Mouse (Mus musculus): ENCODE data around the gene C2cd4a. TPM values are rescaled to one million over a fixed set of nuclear protein-coding genes. Genes with fewer than 3 reads are reported as not detected.

Gene C2cd4a
- total RNA-seq (2015), result not detected in 2 replicates
- total RNA-seq (2017), result not detected in 2 replicates

- ATAC-seq (replicated peaks; ENCODE audit: poor library complexity), result no peak
These were observed at the start of gene C2cd4a for GRCm38 (mm10) chr9:67832046-67832605. Gene C2cd4a (minus strand): TSS chr9:67832330.

GRCm38 (mm10) chr9:67878197-67878769 lies 46.2 kb upstream of the C2cd4a start:
- peak; percentile 56 for ATAC-seq (replicated peaks; ENCODE audit: poor library complexity)

GRCm38 (mm10) chr9:67877081-67877718 lies 45.1 kb upstream of the C2cd4a start:
- ATAC-seq (replicated peaks; ENCODE audit: poor library complexity), result peak; percentile 76

- ATAC-seq (replicated peaks; ENCODE audit: poor library complexity), result peak; percentile 62
These were observed 43.2 kb upstream of the C2cd4a start for GRCm38 (mm10) chr9:67875337-67875736.

- ATAC-seq (replicated peaks; ENCODE audit: poor library complexity), result peak; percentile 49
These were observed 42.5 kb upstream of the C2cd4a start for GRCm38 (mm10) chr9:67874522-67875222.

- ATAC-seq (replicated peaks; ENCODE audit: poor library complexity), result peak; percentile 94
These were observed 37.7 kb upstream of the C2cd4a start for GRCm38 (mm10) chr9:67869691-67870450.

- ATAC-seq (replicated peaks; ENCODE audit: poor library complexity), result no peak
These were observed 35.3 kb upstream of the C2cd4a start for GRCm38 (mm10) chr9:67867411-67867810.

GRCm38 (mm10) chr9:67865411-67865810 lies 33.3 kb upstream of the C2cd4a start:
- ATAC-seq (replicated peaks; ENCODE audit: poor library complexity), result no peak

- no peak for ATAC-seq (replicated peaks; ENCODE audit: poor library complexity)
These were observed 31.9 kb upstream of the C2cd4a start for GRCm38 (mm10) chr9:67864011-67864410.

- ATAC-seq (replicated peaks; ENCODE audit: poor library complexity), result 0 out of 2 replicates have a peak, but pooled peaks have one; percentile 26
These were observed 31.2 kb upstream of the C2cd4a start for GRCm38 (mm10) chr9:67863332-67863731.

GRCm38 (mm10) chr9:67860273-67860672 lies 28.1 kb upstream of the C2cd4a start:
- no peak for ATAC-seq (replicated peaks; ENCODE audit: poor library complexity)

GRCm38 (mm10) chr9:67851150-67851549 lies 19.0 kb upstream of the C2cd4a start:
- ATAC-seq (replicated peaks; ENCODE audit: poor library complexity), result peak; percentile 92

- ATAC-seq (replicated peaks; ENCODE audit: poor library complexity), result no peak
These were observed 17.7 kb upstream of the C2cd4a start for GRCm38 (mm10) chr9:67849846-67850245.

GRCm38 (mm10) chr9:67849397-67849796 lies 17.3 kb upstream of the C2cd4a start:
- ATAC-seq (replicated peaks; ENCODE audit: poor library complexity), result no peak

GRCm38 (mm10) chr9:67847606-67848005 lies 15.5 kb upstream of the C2cd4a start:
- no peak for ATAC-seq (replicated peaks; ENCODE audit: poor library complexity)

- no peak for ATAC-seq (replicated peaks; ENCODE audit: poor library complexity)
These were observed 14.0 kb upstream of the C2cd4a start for GRCm38 (mm10) chr9:67846089-67846488.

GRCm38 (mm10) chr9:67845648-67846047 lies 13.5 kb upstream of the C2cd4a start:
- peak; percentile 15 for ATAC-seq (replicated peaks; ENCODE audit: poor library complexity)

- ATAC-seq (replicated peaks; ENCODE audit: poor library complexity), result peak; percentile 67
These were observed 12.9 kb upstream of the C2cd4a start for GRCm38 (mm10) chr9:67845012-67845411.

- ATAC-seq (replicated peaks; ENCODE audit: poor library complexity), result peak; percentile 27
These were observed 10.7 kb upstream of the C2cd4a start for GRCm38 (mm10) chr9:67842797-67843196.

GRCm38 (mm10) chr9:67839981-67840859 lies 8.1 kb upstream of the C2cd4a start, which contains the start of gene Vps13c:
Gene Vps13c (plus strand): TSS chr9:67840396.
- peak; percentile 74 for ATAC-seq (replicated peaks; ENCODE audit: poor library complexity)
